Mouse (Mus musculus) gastrocnemius, postnatal 36 days (tissue): ENCODE data around the gene Osbpl8. TPM values are rescaled to one million over a fixed set of nuclear protein-coding genes. Genes with fewer than 3 reads are reported as not detected.

ENCODE experiments used
- total RNA-seq, 2 experiments: library from RNA; stranded (reverse); gene quantifications; 2 replicates each; pipeline ENCODE4 v1.2.3; 2021

Gene Osbpl8
- total RNA-seq, 2 experiments from 2014 or later: 12.0 to 14.3 TPM

Other genes with a start within 250 kb of the Osbpl8 start
- 1 to 10 TPM; 5.9 to 6.2 TPM for gene Csrp2, start 245.0 kb upstream of the Osbpl8 start, total RNA-seq
- 10 to 100 TPM; 19.0 to 19.2 TPM for gene Zdhhc17, start 154.6 kb upstream of the Osbpl8 start, total RNA-seq
- gene Bbs10, start 133.9 kb downstream of the Osbpl8 start, total RNA-seq: 1 to 10 TPM; 1.1 to 1.6 TPM